Mouse (Mus musculus) spleen, adult 2 months (tissue): ENCODE results near the gene Lmf2.

ENCODE experiments used
- CTCF ChIP-seq: fragments of 200-500 bp; IDR thresholded peaks from 2 replicates; pipeline ENCODE4 v1.5.1; 2011; ENCODE audit warnings: mild to moderate bottlenecking, inconsistent platforms; ENCODE audit not compliant: insufficient read depth, insufficient read length, insufficient replicate concordance; ENCODE audit errors: extremely low read depth
- POLR2A ChIP-seq: fragments of 200-500 bp; IDR thresholded peaks from 2 replicates; pipeline ENCODE4 v1.6.1; 2011; ENCODE audit warnings: low read depth, low read length, inconsistent platforms

DNA sequence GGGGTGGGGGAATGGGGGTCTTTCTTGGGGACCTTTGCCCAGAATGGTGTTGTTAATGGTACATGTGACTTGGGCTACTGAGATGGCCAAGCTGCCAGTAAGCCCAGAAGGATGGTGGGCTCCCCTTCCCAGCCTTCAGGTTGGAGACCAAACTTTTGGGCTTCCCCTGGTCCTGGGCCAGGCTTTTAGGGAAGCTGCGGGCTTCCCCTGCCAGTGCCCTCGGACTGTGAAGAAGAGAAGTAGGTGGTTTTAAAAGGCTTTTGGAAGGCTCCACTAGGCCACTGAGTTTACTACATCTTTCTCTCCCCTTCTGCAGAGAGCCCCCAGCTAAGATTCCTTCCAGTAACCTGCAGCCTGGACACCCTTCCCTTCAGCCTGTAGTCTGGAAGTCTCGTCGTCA is 31.8 kb downstream of the Lmf2 start:
- TF ChIP-seq CTCF = no peak
- no peak for TF ChIP-seq POLR2A
